Mouse (Mus musculus): ENCODE results near the gene Wdr62.

Gene Wdr62

GRCm38 (mm10) chr7:30279951-30280669, at the start of gene Wdr62, which contains the start of gene Thap8:
TSS of gene Wdr62 (minus strand) at chr7:30280419.
TSS of gene Thap8 (plus strand) at chr7:30280094.
- peak; percentile 97 for DNase-seq (ENCODE audit: low read depth)

GRCm38 (mm10) chr7:30328379-30328778, 48.2 kb upstream of the Wdr62 start:
- DNase-seq (ENCODE audit: low read depth), result no peak

- peak; percentile 81 for DNase-seq (ENCODE audit: low read depth)
Observed at GRCm38 (mm10) chr7:30327140-30327539, 46.9 kb upstream of the Wdr62 start.

- DNase-seq (ENCODE audit: low read depth), result no peak
Observed at GRCm38 (mm10) chr7:30326427-30326826, 46.2 kb upstream of the Wdr62 start.

- DNase-seq (ENCODE audit: low read depth), result peak; percentile 91
Observed at GRCm38 (mm10) chr7:30325364-30325763, 45.1 kb upstream of the Wdr62 start.

GRCm38 (mm10) chr7:30324300-30324944, 44.2 kb upstream of the Wdr62 start:
- DNase-seq (ENCODE audit: low read depth), result no peak

- DNase-seq (ENCODE audit: low read depth), result peak; percentile 50
Observed at GRCm38 (mm10) chr7:30323795-30324194, 43.6 kb upstream of the Wdr62 start, which contains the start of gene Sdhaf1. TSS of gene Sdhaf1 (minus strand) at chr7:30323895.

GRCm38 (mm10) chr7:30322865-30323264, 42.6 kb upstream of the Wdr62 start:
- peak; percentile 91 for DNase-seq (ENCODE audit: low read depth)

- DNase-seq (ENCODE audit: low read depth), result peak; percentile 97
Observed at GRCm38 (mm10) chr7:30322285-30322667, 42.1 kb upstream of the Wdr62 start.

- peak; percentile 94 for DNase-seq (ENCODE audit: low read depth)
Observed at GRCm38 (mm10) chr7:30321539-30322284, 41.5 kb upstream of the Wdr62 start, which contains the start of gene E130208F15Rik. TSS of gene E130208F15Rik (plus strand) at chr7:30321740.

- no peak for DNase-seq (ENCODE audit: low read depth)
Observed at GRCm38 (mm10) chr7:30320946-30321345, 40.7 kb upstream of the Wdr62 start.

- DNase-seq (ENCODE audit: low read depth), result no peak
Observed at GRCm38 (mm10) chr7:30318142-30318541, 37.9 kb upstream of the Wdr62 start.

- DNase-seq (ENCODE audit: low read depth), result no peak
Observed at GRCm38 (mm10) chr7:30315559-30316529, 35.6 kb upstream of the Wdr62 start.

- DNase-seq (ENCODE audit: low read depth), result no peak
Observed at GRCm38 (mm10) chr7:30314721-30315155, 34.5 kb upstream of the Wdr62 start, which contains the start of gene Syne4. TSS of gene Syne4 (plus strand) at chr7:30314807.

- no peak for DNase-seq (ENCODE audit: low read depth)
Observed at GRCm38 (mm10) chr7:30313666-30314320, 33.6 kb upstream of the Wdr62 start.

- DNase-seq (ENCODE audit: low read depth), result no peak
Observed at GRCm38 (mm10) chr7:30310136-30310535, 29.9 kb upstream of the Wdr62 start.

GRCm38 (mm10) chr7:30309395-30310129, 29.3 kb upstream of the Wdr62 start:
- DNase-seq (ENCODE audit: low read depth), result no peak

- peak; percentile 98 for DNase-seq (ENCODE audit: low read depth)
Observed at GRCm38 (mm10) chr7:30308076-30309005, 28.1 kb upstream of the Wdr62 start, which contains the start of gene Alkbh6. TSS of gene Alkbh6 (plus strand) at chr7:30308717.

Measured in induced T-regulatory cell, adult 2 months (primary cell).